Mouse (Mus musculus): ENCODE measurements around the gene Il17ra.

The Il17ra gene

GRCm38 (mm10) chr6:120463086-120463871 lies at the start of gene Il17ra:
Gene Il17ra, plus strand, starts transcription at chr6:120463247.
- DNase-seq: peak; percentile 90

GRCm38 (mm10) chr6:120438161-120438560 lies 24.9 kb upstream of the Il17ra start:
- DNase-seq: peak; percentile 65

GRCm38 (mm10) chr6:120442171-120442749 lies 20.8 kb upstream of the Il17ra start:
- DNase-seq: peak; percentile 88

GRCm38 (mm10) chr6:120443363-120444355 lies 19.4 kb upstream of the Il17ra start:
- peak; percentile 82 for DNase-seq

- no peak for DNase-seq
Observed at GRCm38 (mm10) chr6:120450208-120450607, 12.8 kb upstream of the Il17ra start.

- no peak for DNase-seq
Observed at GRCm38 (mm10) chr6:120452384-120453102, 10.5 kb upstream of the Il17ra start.

- DNase-seq: no peak
Observed at GRCm38 (mm10) chr6:120453103-120453445, 10.0 kb upstream of the Il17ra start.

- no peak for DNase-seq
Observed at GRCm38 (mm10) chr6:120453556-120453955, 9.5 kb upstream of the Il17ra start.

GRCm38 (mm10) chr6:120454627-120455077 lies 8.4 kb upstream of the Il17ra start:
- peak; percentile 84 for DNase-seq

- peak; percentile 61 for DNase-seq
Observed at GRCm38 (mm10) chr6:120457074-120457473, 6.0 kb upstream of the Il17ra start.

GRCm38 (mm10) chr6:120457751-120458150 lies 5.3 kb upstream of the Il17ra start:
- DNase-seq: no peak

- no peak for DNase-seq
Observed at GRCm38 (mm10) chr6:120461217-120461616, 1.8 kb upstream of the Il17ra start.

GRCm38 (mm10) chr6:120462251-120462650 lies 796 bp upstream of the Il17ra start:
- no peak for DNase-seq

GRCm38 (mm10) chr6:120463884-120464283 lies 837 bp downstream of the Il17ra start:
- DNase-seq: peak; percentile 51

GRCm38 (mm10) chr6:120464406-120464939 lies 1.4 kb downstream of the Il17ra start:
- no peak for DNase-seq

- no peak for DNase-seq
Observed at GRCm38 (mm10) chr6:120465393-120465792, 2.3 kb downstream of the Il17ra start.

GRCm38 (mm10) chr6:120466609-120467329 lies 3.7 kb downstream of the Il17ra start:
- peak; percentile 80 for DNase-seq

- DNase-seq: no peak
Observed at GRCm38 (mm10) chr6:120468259-120468658, 5.2 kb downstream of the Il17ra start.

- DNase-seq: no peak
Observed at GRCm38 (mm10) chr6:120469268-120469667, 6.2 kb downstream of the Il17ra start.

GRCm38 (mm10) chr6:120469770-120470169 lies 6.7 kb downstream of the Il17ra start:
- DNase-seq: no peak

GRCm38 (mm10) chr6:120470666-120471065 lies 7.6 kb downstream of the Il17ra start:
- no peak for DNase-seq

Measured in kidney, adult 9 months (tissue).